Mouse (Mus musculus) intestine, postnatal 0 days (tissue): ENCODE data around the gene Ccdc106. TPM values are rescaled to one million over a fixed set of nuclear protein-coding genes. Genes with fewer than 3 reads are reported as not detected.

Source experiments
- ATAC-seq: fragments of 200-750 bp; cut with Nextera tagmentation; 2 replicates; pipeline ENCODE4 v1.8.0; 2017; ENCODE audit warnings: mild to moderate bottlenecking, moderate TSS enrichment, moderate library complexity
- H3K27ac ChIP-seq: fragments of 300-500 bp; sonication (generic); 2 replicates; pipeline ENCODE4 v1.5.1; 2014; ENCODE audit warnings: mild to moderate bottlenecking, low read depth, low read length, moderate library complexity
- H3K27me3 ChIP-seq: fragments of 300-500 bp; sonication (generic); replicated peaks from 2 replicates; pipeline ENCODE4 v1.6.1; 2014; ENCODE audit warnings: low read length, mixed read lengths; ENCODE audit not compliant: control insufficient read depth, insufficient read depth
- H3K36me3 ChIP-seq: fragments of 300-500 bp; sonication (generic); 2 replicates; pipeline ENCODE4 v1.6.1; 2014; ENCODE audit warnings: mild to moderate bottlenecking, moderate library complexity; ENCODE audit not compliant: control insufficient read depth, insufficient read depth
- H3K4me1 ChIP-seq: fragments of 300-500 bp; sonication (generic); replicated peaks from 2 replicates; pipeline ENCODE4 v1.6.1; 2014; ENCODE audit warnings: antibody characterized with exemption, low read length, mixed read lengths; ENCODE audit not compliant: control insufficient read depth, insufficient read depth
- H3K4me2 ChIP-seq: fragments of 300-500 bp; sonication (generic); replicated peaks from 2 replicates; pipeline ENCODE4 v1.6.1; 2014; ENCODE audit warnings: low read depth, mild to moderate bottlenecking, moderate library complexity
- H3K4me3 ChIP-seq: fragments of 300-500 bp; sonication (generic); 2 replicates; pipeline ENCODE4 v1.5.1; 2014; ENCODE audit warnings: low read depth, low read length
- H3K9ac ChIP-seq: fragments of 300-500 bp; sonication (generic); 2 replicates; pipeline ENCODE4 v1.6.1; 2014; ENCODE audit warnings: mild to moderate bottlenecking, low read depth, low read length
- H3K9me3 ChIP-seq: fragments of 300-500 bp; sonication (generic); 2 replicates; pipeline ENCODE4 v1.6.1; 2016; ENCODE audit warnings: mixed run types; ENCODE audit not compliant: control insufficient read depth
- CTCF ChIP-seq: sonication (generic); IDR thresholded peaks from 2 replicates; pipeline ENCODE4 v1.5.1; 2016; ENCODE audit warnings: low read depth, mild to moderate bottlenecking, control low read depth, antibody characterized with exemption, moderate library complexity
- WGBS: fragments of 180-500 bp; shearing (Covaris S2); extraction: QIAGEN DNeasy Blood & Tissue Kit; methylation state at CpG from one replicate; pipeline ENCODE4 v1.1.7; 2014; 5-methylcytosine and 5-hydroxymethylcytosine counted together
- polyA plus RNA-seq: library from polyadenylated mRNA; unstranded; fragments of >200 nt; fragmentation: Nextera tagmentation; extraction: Ambion mirVana; gene quantifications from 2 replicates; pipeline ENCODE4 v1.2.1, GENCODE M21; 2015

Gene Ccdc106
- polyA plus RNA-seq, 1 experiment from 2014 or later = 8.8 TPM

DNA sequence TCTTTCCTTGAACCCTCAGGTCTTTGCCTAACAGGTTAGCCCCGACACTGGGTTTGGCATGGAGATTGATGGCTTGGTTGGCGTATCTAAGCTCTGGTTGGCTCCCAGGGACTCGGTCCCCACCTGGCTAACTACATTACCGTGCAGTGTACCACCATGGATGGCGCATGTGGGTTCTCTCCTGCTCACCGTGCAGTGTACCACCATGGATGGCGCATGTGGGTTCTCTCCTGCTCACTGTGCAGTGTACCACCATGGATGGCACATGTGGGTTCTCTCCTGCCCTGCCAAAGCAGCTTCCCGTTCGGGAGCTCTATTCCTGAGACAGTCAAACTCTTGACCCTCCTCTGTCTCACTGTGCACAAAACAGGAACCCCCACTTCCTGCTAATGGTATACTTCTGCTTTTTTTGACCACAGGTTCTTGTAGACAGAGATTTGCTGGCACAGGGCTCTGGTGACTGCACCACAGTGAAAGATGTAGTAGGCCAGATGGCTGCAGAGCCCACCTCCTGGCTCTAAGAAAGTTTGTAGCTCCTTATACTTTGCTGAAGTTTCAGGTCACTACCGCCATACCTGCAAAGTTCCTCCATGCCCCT, 80.8 kb downstream of the Ccdc106 start:
- no peak overlapping the region for H3K9ac ChIP-seq
- H3K4me1 ChIP-seq = no peaks in the 10 kb centered on the region
- H3K27me3 ChIP-seq = no peaks in the 10 kb centered on the region
- whole genome bisulfite sequencing = 84% methylated on average over 10 of the region's 10 CpGs
- peaks cover 26% of the 10 kb centered on the region for H3K36me3 ChIP-seq
- no peak overlapping the region for H3K4me3 ChIP-seq
- no peak for TF ChIP-seq CTCF
- no peak for ATAC-seq
- H3K4me2 ChIP-seq = no peak overlapping the region
- no peaks in the 10 kb centered on the region for H3K9me3 ChIP-seq
- no peak overlapping the region for H3K27ac ChIP-seq

DNA sequence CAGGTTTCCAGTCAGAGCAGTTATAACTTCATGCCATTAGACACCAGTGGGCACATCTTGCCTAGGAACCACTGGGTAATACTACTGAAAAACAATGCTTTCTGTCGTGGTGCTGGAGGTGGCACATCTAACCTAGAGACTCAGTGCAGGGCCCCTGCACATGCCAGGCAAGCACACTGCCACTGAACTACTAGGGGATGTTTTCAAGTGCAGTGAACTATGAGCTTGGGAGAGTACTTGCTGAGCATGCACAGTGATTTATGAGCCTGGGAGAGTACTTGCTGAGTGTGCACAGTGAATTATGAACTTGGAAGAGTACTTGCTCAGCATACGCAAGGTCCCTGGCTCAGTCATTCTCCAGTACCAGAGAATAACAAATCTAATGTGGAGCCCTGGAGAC, 82.2 kb downstream of the Ccdc106 start:
- peak; percentile 60 for ATAC-seq
- Histone ChIP-seq H3K4me3 (no peak overlapping the region), H3K4me1 (no peaks in the 10 kb centered on the region), H3K4me2 (no peak overlapping the region), H3K36me3 (peaks cover 17% of the 10 kb centered on the region), H3K9ac (no peak overlapping the region), H3K27me3 (no peaks in the 10 kb centered on the region), H3K9me3 (no peaks in the 10 kb centered on the region), H3K27ac (0 out of 2 replicates have a peak overlapping the region, but pooled peaks have one; percentile 46)
- TF ChIP-seq CTCF = no peak
- 72% methylated on average over 2 of the region's 2 CpGs for WGBS

DNA sequence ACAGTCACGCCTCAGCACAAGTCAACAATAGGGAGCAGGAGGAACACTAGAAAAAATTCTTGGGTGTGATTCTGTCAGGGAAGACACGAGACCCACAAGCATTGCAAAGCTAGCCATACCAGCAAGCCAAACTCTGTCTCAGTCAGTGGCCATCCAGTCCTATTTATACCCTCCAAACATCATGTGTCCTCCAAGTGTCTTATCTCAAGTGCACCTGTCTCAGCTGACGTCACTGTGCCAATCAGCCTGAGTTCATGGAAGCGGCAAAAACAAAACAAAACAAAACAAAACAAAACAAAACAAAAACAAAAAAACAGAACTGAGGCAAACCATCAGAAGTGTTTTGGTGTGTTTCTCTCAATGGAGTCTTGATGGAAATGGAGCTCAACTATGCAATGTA, 87.9 kb downstream of the Ccdc106 start:
- H3K27me3 ChIP-seq = no peaks in the 10 kb centered on the region
- H3K4me1 ChIP-seq = no peaks in the 10 kb centered on the region
- H3K36me3 ChIP-seq = no peaks in the 10 kb centered on the region
- WGBS = 70% methylated on average over 4 of the region's 4 CpGs
- TF ChIP-seq CTCF = no peak
- no peak overlapping the region for H3K4me3 ChIP-seq
- no peak overlapping the region for H3K4me2 ChIP-seq
- H3K27ac ChIP-seq = no peak overlapping the region
- ATAC-seq = no peak
- H3K9me3 ChIP-seq = no peaks in the 10 kb centered on the region
- H3K9ac ChIP-seq = no peak overlapping the region

GRCm38 (mm10) chr7:5109301-5109700, 88.9 kb downstream of the Ccdc106 start:
- Histone ChIP-seq H3K36me3 (no peaks in the 10 kb centered on the region), H3K9me3 (no peaks in the 10 kb centered on the region), H3K4me1 (no peaks in the 10 kb centered on the region), H3K9ac (no peak overlapping the region), H3K27me3 (no peaks in the 10 kb centered on the region), H3K27ac (no peak overlapping the region), H3K4me3 (no peak overlapping the region), H3K4me2 (no peak overlapping the region)
- WGBS = 81% methylated on average over 8 of the region's 8 CpGs
- no peak for ATAC-seq
- 0 out of 2 replicates have a peak, but pooled peaks have one; percentile 7 for TF ChIP-seq CTCF

Other genes starting within 250 kb of the Ccdc106 start
- gene Fam71e2, start 249.3 kb upstream of the Ccdc106 start, polyA plus RNA-seq = not detected in 2 replicates
- 0.12 and 0.30 TPM in 2 replicates for gene Il11, start 237.7 kb upstream of the Ccdc106 start, polyA plus RNA-seq
- gene Tmem190, start 237.6 kb upstream of the Ccdc106 start, polyA plus RNA-seq = 0.59 TPM in 1 of 2 replicates, not detected in the other
- gene Tmem238, start 230.9 kb upstream of the Ccdc106 start, polyA plus RNA-seq = 74.3 and 75.5 TPM in 2 replicates
- gene Rpl28, start 227.7 kb upstream of the Ccdc106 start, polyA plus RNA-seq = 419 and 467 TPM in 2 replicates
- gene Ube2s, start 208.0 kb upstream of the Ccdc106 start, polyA plus RNA-seq = 116 and 126 TPM in 2 replicates
- 0.07 and 0.09 TPM in 2 replicates for gene Shisa7, start 175.9 kb upstream of the Ccdc106 start, polyA plus RNA-seq
- 12.5 and 15.5 TPM in 2 replicates for gene Isoc2b, start 150.3 kb upstream of the Ccdc106 start, polyA plus RNA-seq
- gene Isoc2a, start 143.4 kb upstream of the Ccdc106 start, polyA plus RNA-seq = 1.3 and 1.6 TPM in 2 replicates
- gene Gm36210, start 114.0 kb upstream of the Ccdc106 start, polyA plus RNA-seq = not detected in 2 replicates
- gene Zfp628, start 105.3 kb upstream of the Ccdc106 start, polyA plus RNA-seq = 2.9 TPM in 2 replicates
- gene Nat14, start 98.5 kb upstream of the Ccdc106 start, polyA plus RNA-seq = 1.5 and 1.9 TPM in 2 replicates
- gene Ssc5d, start 94.8 kb upstream of the Ccdc106 start, polyA plus RNA-seq = 2.3 and 2.6 TPM in 2 replicates
- 0.47 and 0.76 TPM in 2 replicates for gene Sbk2, start 56.1 kb upstream of the Ccdc106 start, polyA plus RNA-seq
- not detected in 2 replicates for gene Sbk3, start 49.4 kb upstream of the Ccdc106 start, polyA plus RNA-seq
- 10.5 and 12.9 TPM in 2 replicates for gene Zfp579, start 24.4 kb upstream of the Ccdc106 start, polyA plus RNA-seq
- 21.9 and 22.6 TPM in 2 replicates for gene Zfp524, start 6.1 kb upstream of the Ccdc106 start, polyA plus RNA-seq
- gene Fiz1, start 5.9 kb upstream of the Ccdc106 start, polyA plus RNA-seq = 15.5 and 16.1 TPM in 2 replicates
- 4.4 and 4.7 TPM in 2 replicates for gene Gm44973, start 5.1 kb upstream of the Ccdc106 start, polyA plus RNA-seq
- gene Zfp865, start 177 bp upstream of the Ccdc106 start, polyA plus RNA-seq = 2.3 and 2.6 TPM in 2 replicates
- not detected in 2 replicates for gene 4632433K11Rik, start 13.6 kb downstream of the Ccdc106 start, polyA plus RNA-seq
- 6.4 and 6.5 TPM in 2 replicates for gene Zfp784, start 17.9 kb downstream of the Ccdc106 start, polyA plus RNA-seq
- gene Zfp580, start 31.0 kb downstream of the Ccdc106 start, polyA plus RNA-seq = 15.8 and 16.9 TPM in 2 replicates
- gene U2af2, start 41.6 kb downstream of the Ccdc106 start, polyA plus RNA-seq = 48.3 and 51.4 TPM in 2 replicates
- 98.0 and 106 TPM in 2 replicates for gene Epn1, start 59.7 kb downstream of the Ccdc106 start, polyA plus RNA-seq
- not detected in 2 replicates for gene Rfpl4, start 96.4 kb downstream of the Ccdc106 start, polyA plus RNA-seq
- gene Rasl2-9, start 105.4 kb downstream of the Ccdc106 start, polyA plus RNA-seq = 1.6 and 2.3 TPM in 2 replicates
- not detected in 2 replicates for gene Vmn1r55, start 129.1 kb downstream of the Ccdc106 start, polyA plus RNA-seq
- gene Vmn1r56, start 176.2 kb downstream of the Ccdc106 start, polyA plus RNA-seq = not detected in 2 replicates
- gene Vmn1r57, start 197.9 kb downstream of the Ccdc106 start, polyA plus RNA-seq = not detected in 2 replicates